Mouse (Mus musculus) right cerebral cortex, postnatal 25 days (tissue): ENCODE measurements around the gene Tmem248.

Experiments used
- DNase-seq: peaks from one replicate; pipeline ENCODE4 v3.0.0; 2022

Gene Tmem248

DNA sequence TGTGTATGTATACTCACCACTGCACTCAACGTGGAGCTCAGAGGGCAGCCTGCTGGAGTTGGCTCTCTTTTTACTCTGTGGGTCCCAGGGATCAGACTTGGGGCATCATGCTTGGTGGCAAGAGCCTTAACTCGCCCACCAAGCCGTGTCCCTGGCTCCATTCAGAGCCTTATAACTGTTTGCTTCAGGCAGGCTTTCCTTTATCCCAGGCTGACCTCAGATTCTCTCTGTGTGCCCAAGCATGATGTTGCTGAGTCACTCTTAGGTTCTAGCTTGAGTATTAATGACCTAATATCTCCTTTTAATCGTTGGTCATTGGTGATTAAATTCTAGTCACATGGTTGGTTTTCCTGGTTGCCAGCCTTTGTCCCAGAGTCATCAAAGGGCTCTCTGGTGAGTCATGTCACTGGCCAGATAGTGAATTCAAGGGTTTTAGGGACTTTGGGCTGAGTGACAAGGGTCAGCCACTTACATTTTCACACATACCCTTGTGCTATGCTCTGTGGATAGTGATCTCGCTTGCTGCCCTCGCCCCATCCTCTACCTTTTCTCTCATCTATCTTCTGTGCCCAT, 47.6 kb downstream of the Tmem248 start:
- no peak for DNase-seq

DNA sequence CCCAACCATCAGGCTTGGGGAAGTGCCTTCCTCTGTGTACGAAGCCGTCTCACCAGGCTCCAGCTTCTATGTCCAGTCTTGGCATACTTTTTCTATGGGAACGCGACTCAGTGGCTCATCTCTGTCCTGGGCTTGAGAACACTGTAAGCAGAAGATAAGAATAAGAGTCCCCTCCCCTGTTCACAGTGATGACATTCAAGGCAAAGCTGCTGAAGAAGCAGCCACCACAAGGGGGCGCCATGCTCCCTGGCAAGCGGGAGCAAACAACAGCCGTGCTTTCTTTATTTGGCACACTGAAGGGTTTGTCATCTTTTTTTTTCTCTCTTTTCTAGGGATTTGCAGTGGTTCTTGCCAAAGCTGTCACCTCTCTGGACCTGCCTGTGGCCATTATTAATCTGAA, 49.8 kb downstream of the Tmem248 start:
- no peak for DNase-seq

DNA sequence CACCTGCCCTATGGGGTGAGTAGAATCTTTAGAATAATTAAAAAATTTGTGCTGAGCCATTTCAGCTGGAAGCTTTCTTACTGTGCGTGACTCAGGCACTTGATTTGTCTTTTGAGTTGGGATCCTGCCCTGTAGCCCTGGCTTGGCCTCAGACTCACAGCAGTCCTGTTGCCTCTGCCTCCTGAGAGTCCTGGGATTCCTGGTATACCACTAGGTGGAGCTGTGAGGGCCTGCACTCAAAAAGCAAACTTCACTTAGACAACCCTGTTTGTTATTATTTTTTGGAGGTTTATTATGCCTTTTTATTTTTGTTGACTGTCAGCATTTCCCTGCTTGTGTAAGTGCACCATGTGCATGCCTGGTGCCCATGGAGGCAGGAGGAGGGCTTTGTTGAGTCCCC, 50.4 kb downstream of the Tmem248 start:
- no peak for DNase-seq

DNA sequence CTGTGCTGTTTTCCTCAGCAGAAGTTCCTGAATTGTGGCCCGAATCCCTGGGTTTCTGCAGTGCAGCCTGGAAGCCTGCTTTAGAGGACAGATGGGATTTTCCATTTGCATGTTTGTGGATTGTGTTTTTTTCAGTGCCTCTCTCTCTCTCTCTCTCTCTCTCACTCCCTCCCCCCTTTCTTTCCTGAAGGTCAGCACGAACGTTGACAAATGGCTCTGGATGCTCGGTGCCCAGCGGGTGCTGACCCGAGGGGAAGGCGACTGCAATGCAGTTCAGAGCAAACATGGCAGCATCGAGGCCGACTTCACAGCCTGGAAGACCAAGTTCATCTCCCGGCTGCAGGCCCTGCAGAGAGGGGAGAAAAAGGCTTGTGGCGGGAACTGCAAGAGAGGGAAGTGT, 52.1 kb downstream of the Tmem248 start:
- no peak for DNase-seq

DNA sequence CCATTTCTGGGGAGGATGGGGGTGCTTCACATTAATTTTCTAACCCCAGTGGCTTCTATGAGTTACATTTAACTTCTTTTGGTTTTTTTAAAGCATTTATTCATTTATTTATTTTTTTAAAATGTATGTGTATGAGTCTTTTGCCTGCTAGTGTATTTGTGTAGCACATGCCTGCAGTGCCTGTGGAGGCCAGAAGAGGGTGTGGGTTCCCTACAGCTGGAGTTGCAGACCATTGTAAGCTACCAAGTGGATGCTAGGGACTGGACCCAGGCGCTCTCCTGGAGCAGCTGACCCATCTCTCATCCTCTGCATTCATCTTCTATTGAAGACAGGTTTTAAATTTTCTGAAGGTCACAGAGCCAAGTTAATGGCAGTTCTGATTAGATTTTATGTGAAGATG, 55.5 kb downstream of the Tmem248 start:
- no peak for DNase-seq

DNA sequence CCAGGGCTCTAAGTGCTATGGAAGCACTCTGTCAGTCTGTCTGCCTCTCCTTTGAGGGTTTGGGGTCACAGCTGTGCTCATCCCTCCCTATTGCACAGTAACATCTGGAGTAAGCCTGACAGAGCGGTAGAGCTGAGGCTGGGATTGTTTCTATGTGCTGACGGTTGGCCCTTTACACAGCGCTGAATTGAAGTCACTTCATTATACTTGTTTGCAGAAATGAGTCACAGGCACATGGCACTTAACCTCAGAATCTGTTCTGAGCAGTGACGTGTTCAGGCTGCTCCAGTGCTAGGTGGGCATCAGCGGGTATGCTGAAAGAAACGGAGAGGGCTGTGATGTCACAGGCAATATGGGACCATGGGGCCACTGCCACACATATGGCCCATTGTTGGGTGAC, 56.2 kb downstream of the Tmem248 start:
- no peak for DNase-seq

DNA sequence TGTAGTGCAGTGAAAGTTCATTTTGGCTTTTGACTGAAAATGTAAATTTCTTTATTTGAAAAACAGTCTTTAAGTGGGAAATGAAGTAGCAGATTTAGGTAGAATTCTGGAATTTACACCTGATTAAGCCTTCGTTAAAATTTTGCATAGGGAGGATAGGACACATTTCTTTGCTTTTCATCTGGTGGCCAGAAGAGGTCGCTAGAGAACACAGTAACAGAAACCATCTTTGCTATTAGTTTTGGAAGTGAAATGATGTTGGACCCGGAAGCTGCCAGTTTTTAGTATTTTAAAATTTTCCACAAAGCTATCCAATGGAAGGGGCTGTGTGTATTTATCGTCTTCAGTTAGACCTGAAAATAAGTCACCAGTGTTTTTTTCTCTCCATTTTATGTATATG, 58.6 kb downstream of the Tmem248 start:
- DNase-seq: no peak

DNA sequence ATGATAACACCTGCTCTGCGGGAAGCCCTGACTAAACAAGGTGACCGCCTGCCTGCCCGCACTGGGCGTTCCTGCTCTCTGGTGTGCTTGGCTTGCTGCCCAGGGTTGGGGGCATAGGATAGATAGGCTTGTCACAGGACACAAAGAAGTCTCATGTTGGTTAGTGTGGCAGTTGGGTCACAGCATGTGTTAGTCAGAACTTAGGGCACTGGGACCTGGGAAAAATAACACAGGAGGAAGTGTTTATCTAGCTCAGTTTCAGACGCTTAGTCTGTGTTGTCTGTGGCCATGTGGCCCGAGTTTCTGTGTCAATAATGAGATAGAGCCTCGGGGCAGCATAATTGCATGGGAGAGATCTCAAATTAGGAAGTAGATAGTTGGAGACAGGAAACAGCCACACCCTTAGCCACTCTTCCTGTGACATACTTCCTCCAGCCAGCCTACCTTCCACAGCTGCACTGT, 61.2 kb downstream of the Tmem248 start:
- no peak for DNase-seq

DNA sequence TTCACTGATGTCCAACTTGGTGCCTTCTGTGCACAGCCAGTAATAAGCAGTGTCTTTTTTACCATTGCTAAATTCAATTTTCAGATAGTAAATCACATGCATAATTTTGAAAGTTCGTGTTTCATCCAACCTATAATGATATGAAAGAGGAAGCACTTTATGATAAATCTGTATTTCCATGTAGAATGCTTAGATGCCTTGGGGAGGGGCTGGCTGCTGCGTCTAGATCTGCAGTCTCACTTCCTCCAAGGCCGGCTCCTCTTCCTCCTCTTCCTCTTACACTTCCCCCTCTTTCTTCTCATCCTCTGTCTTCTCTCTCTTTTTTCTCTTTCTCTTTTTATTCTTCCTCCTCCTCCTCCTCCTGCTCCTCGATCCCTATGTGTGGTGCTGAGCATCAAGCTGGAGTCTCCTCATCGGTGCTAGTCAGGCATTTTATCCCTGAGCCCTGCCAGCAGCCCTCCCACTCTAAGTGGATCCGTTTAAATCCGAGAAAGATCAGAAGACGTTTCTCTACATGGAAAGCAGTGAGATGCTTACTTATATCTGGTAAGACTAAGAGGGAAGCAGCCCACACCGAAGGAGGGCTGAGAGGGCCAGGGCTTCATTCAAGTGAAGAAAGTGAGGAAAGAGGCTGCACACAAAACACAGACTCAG, 66.3 kb downstream of the Tmem248 start:
- DNase-seq: no peak

DNA sequence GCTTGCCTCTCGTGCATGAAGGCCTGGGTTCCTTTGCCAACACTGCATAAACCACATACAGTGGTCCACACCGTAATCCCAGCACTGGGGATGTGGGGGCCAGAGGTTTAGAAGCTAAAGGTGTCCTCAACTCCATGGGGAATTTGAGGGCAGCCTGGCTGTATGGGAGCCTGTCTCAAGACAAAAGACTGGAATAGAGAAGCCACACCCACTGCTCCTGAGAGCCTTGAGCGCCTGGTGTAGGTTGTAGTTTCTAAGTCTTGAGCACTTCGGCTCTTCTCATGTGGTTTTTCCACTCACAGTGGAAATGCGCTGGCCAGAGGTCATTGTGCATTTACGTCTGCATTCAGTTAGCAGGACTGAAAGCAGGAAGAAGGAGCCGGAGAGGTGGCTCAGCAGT, 71.2 kb downstream of the Tmem248 start:
- no peak for DNase-seq

DNA sequence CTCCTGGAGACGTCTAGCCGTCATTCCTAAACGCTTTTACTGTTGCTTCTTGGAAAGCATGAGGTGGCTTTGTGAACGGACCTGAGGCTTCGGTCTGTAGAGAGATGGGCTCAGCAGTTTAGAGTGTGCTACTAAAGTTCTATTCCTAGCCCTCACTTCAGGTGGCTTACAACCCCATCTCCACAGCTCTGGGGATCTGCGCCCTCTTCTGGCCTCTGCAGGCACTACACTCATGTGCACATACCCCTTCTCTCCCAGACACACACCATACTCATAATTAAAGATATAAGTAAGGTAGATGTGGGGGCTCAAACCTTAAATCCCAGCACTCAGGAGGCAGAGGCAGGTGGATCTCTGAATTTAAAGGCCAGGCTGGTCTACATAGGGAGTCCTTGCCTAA, 73.4 kb downstream of the Tmem248 start:
- DNase-seq: no peak

DNA sequence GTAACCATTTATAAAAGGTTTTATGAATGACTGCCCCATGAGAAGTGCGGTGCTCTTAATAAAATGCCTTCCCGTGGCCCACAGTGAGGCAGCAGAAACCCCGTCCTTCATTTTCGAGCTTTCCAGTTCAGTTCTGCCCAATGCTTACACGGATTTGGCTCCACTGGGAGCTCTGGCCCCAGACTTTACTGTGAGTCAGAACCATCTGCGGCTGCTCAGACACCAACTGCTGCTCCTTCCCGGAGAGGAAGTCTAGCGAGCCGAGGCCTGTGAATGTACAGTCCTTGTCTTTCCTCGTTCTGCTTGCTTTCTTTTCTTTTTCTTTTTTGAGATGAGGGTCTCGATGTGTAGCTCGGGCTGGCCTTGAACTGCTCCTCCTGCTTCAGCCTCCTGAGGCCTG, 73.9 kb downstream of the Tmem248 start:
- DNase-seq: peak; percentile 68

DNA sequence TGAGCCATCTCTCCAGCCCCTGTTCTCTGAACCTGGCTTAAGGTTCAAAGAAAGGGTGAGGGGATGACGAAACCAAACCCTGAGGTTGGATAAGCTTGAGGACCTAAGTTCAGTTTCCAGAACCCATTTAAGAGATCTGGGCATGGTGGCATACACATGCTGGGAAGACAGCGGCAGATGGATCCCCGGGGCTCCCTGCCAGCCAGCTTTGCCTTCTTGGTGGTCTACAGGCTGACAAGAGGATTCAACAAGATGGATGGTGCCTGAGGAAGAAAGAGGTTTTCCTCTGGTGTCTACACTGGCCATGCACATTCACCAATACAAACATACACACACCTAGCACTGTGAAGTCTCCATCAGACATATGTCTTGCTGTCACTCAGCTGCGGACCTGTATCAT, 76.1 kb downstream of the Tmem248 start:
- DNase-seq: no peak
